Mouse (Mus musculus) thymus, postnatal 36 days (tissue): ENCODE results near the gene Lamtor3.
"Not testable (repeated sequence)": the region's sequence is repeated elsewhere in the genome, so short reads cannot be mapped to it uniquely, and the experiment has no call there.

Experiments
- DNase-seq, 2 experiments: peaks; one replicate each; pipeline ENCODE4 v3.0.0; 2022; ENCODE audit warnings: mixed read lengths in 2 of 2

Lamtor3 gene

GRCm38 (mm10) chr3:137935570-137936525 lies 17.5 kb downstream of the Lamtor3 start:
- DNase-seq: no peak

- no peak for DNase-seq
These were observed 18.2 kb downstream of the Lamtor3 start for GRCm38 (mm10) chr3:137936541-137936940.

DNA sequence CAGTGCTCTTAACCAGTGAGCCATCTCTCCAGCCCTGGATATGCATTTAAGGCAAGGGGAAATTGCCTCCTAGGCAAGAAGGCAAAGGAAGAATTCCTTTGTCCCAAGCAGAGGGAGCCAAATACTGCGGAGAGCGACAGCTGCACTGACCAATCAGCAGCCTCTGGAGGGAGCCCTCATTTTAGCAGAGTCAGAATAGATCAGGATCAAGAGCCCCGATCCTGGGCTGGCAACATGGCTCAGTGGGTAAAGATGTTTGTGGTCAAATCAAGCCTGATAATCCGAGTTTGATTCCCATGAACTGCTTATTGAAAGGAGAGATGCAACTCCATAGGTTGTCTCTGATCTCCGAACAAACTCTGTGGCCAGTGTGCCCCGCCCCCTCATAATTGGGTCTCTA lies 20.3 kb downstream of the Lamtor3 start:
- DNase-seq: no peak

DNA sequence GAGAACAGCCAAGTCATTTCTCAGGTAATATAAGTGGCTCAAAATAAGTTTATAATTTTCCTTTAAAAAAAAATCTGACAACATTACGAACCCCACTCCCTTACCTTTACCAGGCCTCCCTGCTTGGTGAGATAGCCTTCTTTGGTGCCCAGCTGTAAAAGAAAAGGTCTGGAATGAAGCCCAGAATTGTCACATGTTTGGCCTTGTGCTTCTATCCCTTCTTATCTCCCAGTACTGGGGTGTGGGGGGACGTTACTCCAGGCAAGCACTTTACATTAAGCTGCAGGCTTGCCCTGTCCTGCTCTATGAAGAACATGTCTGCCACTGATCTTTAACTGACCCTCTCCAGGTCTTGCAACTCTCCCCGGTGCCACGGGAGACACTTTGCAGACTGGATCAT lies 22.5 kb downstream of the Lamtor3 start:
- no peak for DNase-seq

GRCm38 (mm10) chr3:137941555-137941954 lies 23.2 kb downstream of the Lamtor3 start:
- no peak for DNase-seq

DNA sequence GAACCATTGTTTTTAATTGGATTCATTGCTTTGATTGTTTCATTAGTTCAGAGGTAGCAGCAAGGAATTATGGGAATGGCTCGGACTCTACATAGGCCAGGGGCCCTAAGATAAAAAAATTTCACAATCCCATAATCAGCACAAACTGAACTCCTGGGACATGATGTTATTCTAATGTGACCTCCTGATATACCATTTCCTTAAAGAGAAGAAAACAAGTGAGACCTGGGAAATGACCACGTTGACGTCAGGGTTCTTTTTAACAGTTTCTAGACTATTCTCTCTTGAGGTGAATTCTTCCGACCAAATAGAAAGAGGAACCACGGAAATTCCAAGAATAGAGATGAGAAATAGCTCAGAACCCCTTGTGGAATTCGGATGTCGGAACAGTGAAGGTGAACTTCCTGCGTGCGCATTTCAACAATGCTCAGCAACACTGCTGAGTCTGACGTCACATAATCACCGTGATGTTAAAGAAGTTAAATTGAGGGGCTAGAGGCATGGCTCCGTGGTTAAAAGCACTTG lies 23.9 kb downstream of the Lamtor3 start:
- DNase-seq: no peak

DNA sequence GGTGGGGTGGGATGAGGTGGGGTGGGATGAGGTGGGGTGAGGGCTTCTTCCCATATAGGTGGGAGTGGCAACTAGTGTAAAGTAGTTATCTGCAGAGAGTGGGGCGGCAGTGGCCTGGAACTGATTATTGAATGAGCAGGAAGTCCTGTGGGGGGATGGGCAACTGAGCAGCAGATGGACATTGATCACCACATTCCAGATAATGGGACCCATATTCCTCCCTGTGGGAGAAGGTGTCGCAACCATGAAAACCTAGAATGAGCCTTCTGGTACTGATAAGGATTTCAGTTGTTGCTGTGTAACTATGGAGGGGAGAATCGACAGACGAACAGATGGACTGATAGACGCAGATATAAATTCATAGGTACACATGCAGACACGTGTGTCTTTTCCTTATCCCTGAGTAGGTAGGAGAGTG lies 25.4 kb downstream of the Lamtor3 start:
- no peak for DNase-seq

GRCm38 (mm10) chr3:137946827-137947226 lies 28.5 kb downstream of the Lamtor3 start:
- no peak for DNase-seq

DNA sequence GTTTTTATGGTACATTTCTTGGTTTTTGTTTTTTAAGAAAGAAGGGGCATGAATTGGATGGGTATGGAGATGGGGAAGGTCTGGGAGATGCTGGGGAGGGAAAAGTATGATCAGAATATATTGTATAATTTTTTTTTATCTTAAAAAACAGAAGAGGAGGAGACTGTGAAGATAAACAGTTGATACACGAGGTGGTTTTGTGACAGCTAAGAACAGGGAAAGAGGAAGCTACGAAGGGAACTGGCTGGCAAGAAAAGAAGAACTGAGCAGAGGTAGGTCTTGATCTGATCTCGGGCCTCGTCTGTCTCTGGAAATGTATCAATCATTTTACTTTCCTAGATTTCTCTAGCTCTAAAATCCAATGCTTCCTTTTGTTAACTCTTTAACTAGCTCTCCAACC lies 29.2 kb downstream of the Lamtor3 start:
- no peak for DNase-seq

- DNase-seq: no peak
These were observed 32.0 kb downstream of the Lamtor3 start for GRCm38 (mm10) chr3:137950191-137950885.

- not testable (repeated sequence) for DNase-seq
These were observed 33.0 kb downstream of the Lamtor3 start for GRCm38 (mm10) chr3:137951302-137951701.

DNA sequence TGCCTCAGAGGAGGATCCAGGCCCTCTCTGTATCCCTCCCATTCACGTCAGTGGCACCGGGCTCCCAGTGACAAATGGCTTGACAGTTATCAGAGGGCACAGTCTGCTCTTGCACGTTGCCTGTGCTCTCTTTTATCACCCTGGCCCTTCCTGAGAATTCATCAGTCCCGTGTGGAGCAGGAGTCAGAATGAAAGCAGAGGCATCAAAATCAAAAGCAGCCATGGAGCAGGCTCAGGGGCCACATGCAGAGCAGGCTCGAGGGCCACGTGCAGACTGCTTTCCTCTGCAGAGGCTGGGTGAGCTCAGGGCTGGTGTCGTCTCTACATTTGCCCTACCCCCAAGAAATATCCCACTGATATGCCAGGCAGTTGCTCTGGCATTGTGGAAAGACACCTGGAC lies 33.5 kb downstream of the Lamtor3 start:
- no peak for DNase-seq

DNA sequence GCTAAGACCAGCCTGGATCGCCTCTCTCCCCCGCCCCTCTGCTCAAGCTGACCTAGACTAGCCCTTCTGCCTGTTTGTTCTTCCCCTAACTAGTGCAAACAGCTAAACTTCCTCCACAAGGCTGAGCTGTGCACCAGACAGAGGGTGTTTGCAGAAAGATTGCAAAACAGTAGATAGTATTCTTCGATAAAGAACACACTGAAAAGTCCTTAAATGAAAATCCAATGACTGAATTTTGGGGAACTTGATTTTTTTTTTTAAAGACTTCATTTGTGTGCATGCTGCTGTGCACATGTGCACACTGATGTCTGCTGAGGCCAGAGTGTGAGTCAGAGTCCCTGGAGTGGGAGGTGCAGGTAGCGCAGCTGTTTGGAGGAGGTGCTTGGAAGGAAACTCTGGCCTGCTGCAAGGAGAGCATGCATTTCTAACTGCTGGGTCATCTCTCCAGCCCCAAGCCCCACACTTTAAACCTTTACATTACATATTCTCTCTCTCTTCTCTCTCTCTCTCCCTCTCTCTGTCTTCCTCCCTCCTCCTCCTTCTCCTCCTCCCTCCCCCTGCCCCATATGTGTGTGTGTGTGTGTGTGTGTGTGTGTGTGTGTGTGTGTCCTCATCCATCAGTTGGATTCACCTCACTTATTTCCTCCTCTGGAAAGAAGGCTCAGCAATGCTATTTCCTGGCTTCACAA lies 34.1 kb downstream of the Lamtor3 start:
- DNase-seq: peak in 1 of 2 experiments; percentile 35

DNA sequence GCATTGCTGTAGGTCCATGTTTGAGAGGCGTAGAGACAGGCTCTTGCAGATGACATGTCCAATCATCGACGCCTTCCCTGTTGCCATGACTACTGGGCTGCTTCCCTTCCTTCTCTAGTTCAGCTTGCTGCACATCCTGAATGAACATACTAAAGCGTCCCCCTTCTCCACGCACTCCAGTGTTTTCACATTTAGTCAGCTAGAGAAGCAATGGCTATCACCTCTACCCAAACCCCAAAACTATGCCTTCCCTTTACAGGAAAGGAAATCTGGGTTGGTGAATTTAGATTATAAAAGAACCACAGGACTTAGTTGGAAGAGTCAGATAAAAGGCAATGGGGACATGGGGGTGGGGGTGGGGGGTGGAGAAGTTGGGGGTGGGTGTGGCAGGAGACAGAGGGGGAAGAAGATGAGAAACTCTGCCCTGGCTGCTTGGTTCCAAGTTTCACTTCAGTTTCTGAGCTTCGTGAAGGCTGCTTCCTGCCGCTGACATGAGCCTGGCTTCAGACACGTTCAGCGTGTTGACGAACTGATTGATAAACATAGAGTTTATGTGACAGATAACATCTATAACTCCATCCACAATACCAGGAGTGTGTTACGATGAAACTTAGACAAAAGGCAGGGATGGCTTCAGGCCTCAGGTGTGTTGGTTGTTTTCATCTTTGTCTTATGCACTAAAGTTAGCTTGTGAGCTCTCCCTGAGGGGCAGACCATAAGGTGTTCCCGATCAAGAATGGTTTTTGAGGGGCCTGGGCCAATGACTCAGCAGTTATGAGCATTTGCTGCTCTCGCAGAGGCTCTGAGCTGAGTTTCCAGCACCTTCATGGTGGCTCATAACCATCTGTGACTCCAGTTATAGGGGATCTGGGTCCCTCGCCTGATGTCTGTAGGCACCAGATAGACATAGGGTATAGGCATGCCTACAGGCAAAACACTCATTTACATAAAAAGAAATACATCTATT lies 34.9 kb downstream of the Lamtor3 start:
- peak; percentile 35 to 61 for DNase-seq

GRCm38 (mm10) chr3:137954256-137954916 lies 36.1 kb downstream of the Lamtor3 start:
- DNase-seq: no peak

DNA sequence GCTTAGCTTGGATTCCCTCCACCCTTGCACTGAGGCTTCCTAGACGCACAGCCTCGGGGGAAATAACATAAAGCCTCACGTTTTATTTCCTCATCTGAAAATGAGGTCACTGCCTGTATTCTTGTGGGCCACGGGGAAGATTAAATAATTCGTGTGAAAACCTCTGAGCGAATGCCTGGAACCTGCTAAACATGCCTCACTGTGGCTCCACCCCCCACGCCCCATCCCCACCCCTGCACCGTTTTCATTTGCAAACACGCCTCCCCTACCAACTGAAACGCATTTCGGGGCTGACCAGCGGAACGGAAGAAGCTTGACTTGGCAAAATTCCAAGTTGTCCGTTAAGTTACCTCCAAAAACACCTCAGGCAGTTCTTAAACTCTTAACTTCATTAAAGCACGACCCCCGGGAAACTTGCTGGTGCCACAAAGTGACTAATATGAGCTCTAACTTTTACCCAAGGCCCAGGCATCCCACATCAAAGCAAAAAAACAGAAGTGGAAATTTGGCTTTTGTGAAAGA lies 37.3 kb downstream of the Lamtor3 start:
- DNase-seq: peak in 1 of 2 experiments; percentile 26

DNA sequence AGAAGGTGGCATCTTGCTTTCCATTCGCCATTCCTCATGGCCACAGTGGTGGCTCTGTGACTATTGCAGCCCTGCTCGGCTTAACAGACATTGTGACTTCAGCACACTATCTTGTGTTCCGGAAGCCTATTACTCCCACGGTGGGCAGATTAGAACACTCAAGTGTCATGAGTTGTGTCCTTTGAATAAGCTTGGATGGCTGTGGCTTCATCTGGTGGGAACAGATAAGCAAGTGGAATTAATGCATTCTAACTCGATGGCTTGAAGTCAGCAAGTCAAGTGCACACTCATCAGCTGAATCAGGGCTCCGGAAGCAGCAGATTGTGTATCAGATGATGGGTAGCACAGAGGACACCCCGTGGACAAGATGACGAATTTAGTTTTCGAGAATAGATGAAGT lies 39.6 kb downstream of the Lamtor3 start:
- DNase-seq: no peak

DNA sequence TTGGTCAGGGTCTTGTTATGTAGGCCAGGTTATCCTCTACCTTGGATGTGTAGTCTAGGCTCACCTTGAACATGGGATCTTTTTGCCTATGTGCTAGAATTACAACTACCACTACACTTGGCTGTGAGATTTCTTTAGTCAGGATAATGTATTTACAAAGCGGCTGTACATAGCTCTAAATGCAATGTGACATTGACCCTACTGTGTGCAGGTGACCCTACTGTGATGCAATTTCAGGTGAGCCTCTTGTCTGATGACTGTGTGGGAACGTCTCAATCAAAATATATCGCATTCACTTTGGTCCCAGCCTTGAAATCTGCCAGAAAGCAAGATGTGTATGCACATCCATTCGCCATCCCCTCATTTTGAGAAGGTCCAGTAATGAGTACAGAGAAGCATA lies 40.0 kb downstream of the Lamtor3 start:
- no peak for DNase-seq

DNA sequence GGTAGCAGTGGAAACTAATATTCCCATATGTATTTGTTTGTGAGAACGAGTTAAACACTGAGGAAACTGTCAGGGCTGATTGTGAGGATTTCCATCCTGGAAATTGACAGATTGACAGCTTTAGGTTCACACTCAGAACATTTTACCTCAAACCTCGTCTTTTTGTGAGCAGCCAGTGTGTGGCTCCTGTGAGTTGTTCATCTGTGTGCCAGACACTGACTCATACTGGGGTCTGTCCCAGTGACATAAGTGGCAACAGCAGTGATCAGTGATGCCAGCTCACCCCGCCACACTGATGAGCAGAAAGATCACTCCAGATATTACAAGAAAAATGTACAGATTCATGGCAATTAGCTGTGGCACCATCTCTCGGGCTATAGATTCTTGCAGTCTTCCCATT lies 41.1 kb downstream of the Lamtor3 start:
- no peak for DNase-seq

- no peak for DNase-seq
These were observed 43.6 kb downstream of the Lamtor3 start for GRCm38 (mm10) chr3:137961736-137962385.
